Mouse (Mus musculus): ENCODE data around the gene Klhl11. TPM values are rescaled to one million over a fixed set of nuclear protein-coding genes. Genes with fewer than 3 reads are reported as not detected.

Klhl11 gene
- total RNA-seq, 2 experiments from 2014 or later = 4.7 to 4.9 TPM

- intact Hi-C loops (cut with DNase I) = no loop called here
- TF ChIP-seq CTCF (IDR thresholded peaks at IDR 0.05) = no peak
- DNase-seq = no peak
These were observed 28.1 kb upstream of the Klhl11 start for GRCm38 (mm10) chr11:100500651-100501050.

GRCm38 (mm10) chr11:100500241-100500640, 27.7 kb upstream of the Klhl11 start:
- H3K4me3 ChIP-seq = no peak overlapping the region
- H3K27ac ChIP-seq = no peak overlapping the region
- intact Hi-C loops (cut with DNase I) = no loop called here
- no peak for DNase-seq
- TF ChIP-seq CTCF (IDR thresholded peaks at IDR 0.05) = no peak

More at GRCm38 (mm10) chr11:100500651-100501050, 28.1 kb upstream of the Klhl11 start:
- Histone ChIP-seq H3K4me3 (no peak overlapping the region), H3K27ac (no peak overlapping the region)

GRCm38 (mm10) chr11:100493771-100494170, 21.2 kb upstream of the Klhl11 start:
- DNase-seq = no peak
- intact Hi-C loops (cut with DNase I) = no loop called here
- H3K4me3 ChIP-seq = peak overlapping the region; percentile 36
- peak overlapping the region; percentile 31; the same call in 1 of the 2 replicates for H3K27ac ChIP-seq
- TF ChIP-seq CTCF (IDR thresholded peaks at IDR 0.05) = no peak

GRCm38 (mm10) chr11:100490951-100491350, 18.4 kb upstream of the Klhl11 start:
- intact Hi-C loops (cut with DNase I) = no loop called here
- no peak overlapping the region for H3K4me3 ChIP-seq
- H3K27ac ChIP-seq = no peak overlapping the region
- no peak for DNase-seq
- TF ChIP-seq CTCF (IDR thresholded peaks at IDR 0.05) = peak; percentile 32; the same call in 1 of the 2 replicates

GRCm38 (mm10) chr11:100485801-100486538, 13.4 kb upstream of the Klhl11 start:
- Histone ChIP-seq H3K4me3 (no peak overlapping the region), H3K27ac (no peak overlapping the region)
- DNase-seq = peak; percentile 36
- peak; percentile 53 for TF ChIP-seq CTCF (IDR thresholded peaks at IDR 0.05)
- intact Hi-C loops (cut with DNase I) = loop anchor here (5.0 kb wide), 1 partner anchor 71 kb away; no protein-coding TSS in a partner anchor

GRCm38 (mm10) chr11:100484461-100484860, 11.9 kb upstream of the Klhl11 start:
- no peak for DNase-seq
- Histone ChIP-seq H3K4me3 (no peak overlapping the region), H3K27ac (no peak overlapping the region)
- intact Hi-C loops (cut with DNase I) = no loop called here
- TF ChIP-seq CTCF (IDR thresholded peaks at IDR 0.05) = no peak

GRCm38 (mm10) chr11:100479152-100479551, 6.6 kb upstream of the Klhl11 start:
- no peak for TF ChIP-seq CTCF (IDR thresholded peaks at IDR 0.05)
- Histone ChIP-seq H3K27ac (no peak overlapping the region), H3K4me3 (no peak overlapping the region)
- no peak for DNase-seq
- intact Hi-C loops (cut with DNase I) = no loop called here

- H3K4me3 ChIP-seq = no peak overlapping the region
- DNase-seq = no peak
- H3K27ac ChIP-seq = no peak overlapping the region
- intact Hi-C loops (cut with DNase I) = no loop called here
- no peak for TF ChIP-seq CTCF (IDR thresholded peaks at IDR 0.05)
These were observed 3.7 kb upstream of the Klhl11 start for GRCm38 (mm10) chr11:100476281-100476680.

GRCm38 (mm10) chr11:100472935-100473295, 374 bp upstream of the Klhl11 start:
- no peak for DNase-seq
- intact Hi-C loops (cut with DNase I) = loop anchor here (2.0 to 5.0 kb wide), 2 partner anchors 46 to 111 kb away; no protein-coding TSS in a partner anchor
- Histone ChIP-seq H3K4me3 (peak overlapping the region; percentile 86), H3K27ac (peak overlapping the region; percentile 94)
- TF ChIP-seq CTCF (IDR thresholded peaks at IDR 0.05) = no peak

- H3K4me3 ChIP-seq = peak overlapping the region; percentile 86
- peak overlapping the region; percentile 94 for H3K27ac ChIP-seq
- intact Hi-C loops (cut with DNase I) = loop anchor here (2.0 to 5.0 kb wide), 2 partner anchors 45 to 109 kb away; no protein-coding TSS in a partner anchor
- no peak for TF ChIP-seq CTCF (IDR thresholded peaks at IDR 0.05)
- DNase-seq = no peak
These were observed 967 bp downstream of the Klhl11 start for GRCm38 (mm10) chr11:100471352-100472196.

- no peak overlapping the region for H3K27ac ChIP-seq
- H3K4me3 ChIP-seq = no peak overlapping the region
- DNase-seq = no peak
- intact Hi-C loops (cut with DNase I) = no loop called here
- TF ChIP-seq CTCF (IDR thresholded peaks at IDR 0.05) = no peak
These were observed 6.7 kb downstream of the Klhl11 start for GRCm38 (mm10) chr11:100465833-100466232.

- Histone ChIP-seq H3K4me3 (no peak overlapping the region), H3K27ac (no peak overlapping the region)
- no peak for TF ChIP-seq CTCF (IDR thresholded peaks at IDR 0.05)
- no peak for DNase-seq
- intact Hi-C loops (cut with DNase I) = no loop called here
These were observed 7.2 kb downstream of the Klhl11 start for GRCm38 (mm10) chr11:100465229-100465792.

- no peak overlapping the region for H3K4me3 ChIP-seq
- no peak overlapping the region for H3K27ac ChIP-seq
- intact Hi-C loops (cut with DNase I) = no loop called here
- TF ChIP-seq CTCF (IDR thresholded peaks at IDR 0.05) = no peak
- peak; percentile 36 for DNase-seq
These were observed 9.8 kb downstream of the Klhl11 start for GRCm38 (mm10) chr11:100462699-100463098.

Data from gastrocnemius, adult 2 months (tissue).